Mouse (Mus musculus) midbrain, embryonic 10.5 days (tissue): ENCODE measurements around the gene Gjb5. TPM values are rescaled to one million over a fixed set of nuclear protein-coding genes. Genes with fewer than 3 reads are reported as not detected.

Source experiments
- DNase-seq: peaks from one replicate; pipeline ENCODE4 v3.0.0-alpha.2; 2017; ENCODE audit warnings: low spot score
- H3K27ac ChIP-seq: fragments of 300-500 bp; sonication (generic); replicated peaks from 2 replicates; pipeline ENCODE4 v1.5.1; 2016; ENCODE audit warnings: mild to moderate bottlenecking
- H3K27me3 ChIP-seq: fragments of 300-500 bp; sonication (generic); 2 replicates; pipeline ENCODE4 v1.6.1; 2016; ENCODE audit warnings: low read depth, mild to moderate bottlenecking; ENCODE audit not compliant: poor library complexity, severe bottlenecking
- H3K36me3 ChIP-seq: fragments of 300-500 bp; sonication (generic); 2 replicates; pipeline ENCODE4 v1.6.1; 2016; ENCODE audit warnings: mild to moderate bottlenecking, moderate library complexity
- H3K4me1 ChIP-seq: fragments of 300-500 bp; sonication (generic); 2 replicates; pipeline ENCODE4 v1.6.1; 2016
- H3K4me3 ChIP-seq: fragments of 300-500 bp; sonication (generic); 2 replicates; pipeline ENCODE4 v1.5.1; 2016; ENCODE audit warnings: mild to moderate bottlenecking, moderate library complexity
- H3K9me3 ChIP-seq: fragments of 300-500 bp; sonication (generic); replicated peaks from 2 replicates; pipeline ENCODE4 v1.6.1; 2016; ENCODE audit warnings: mild to moderate bottlenecking
- WGBS: fragments of 180-500 bp; shearing (Covaris S2); methylation state at CpG from one replicate; pipeline ENCODE4 v1.1.7; 2016; 5-methylcytosine and 5-hydroxymethylcytosine counted together
- polyA plus RNA-seq: library from polyadenylated mRNA; unstranded; fragments of >200 nt; fragmentation: Nextera tagmentation; extraction: Ambion mirVana; gene quantifications from 2 replicates; pipeline ENCODE4 v1.2.1, GENCODE M21; 2016

Gjb5 gene
- polyA plus RNA-seq, 1 experiment from 2014 or later: 0.98 TPM

DNA sequence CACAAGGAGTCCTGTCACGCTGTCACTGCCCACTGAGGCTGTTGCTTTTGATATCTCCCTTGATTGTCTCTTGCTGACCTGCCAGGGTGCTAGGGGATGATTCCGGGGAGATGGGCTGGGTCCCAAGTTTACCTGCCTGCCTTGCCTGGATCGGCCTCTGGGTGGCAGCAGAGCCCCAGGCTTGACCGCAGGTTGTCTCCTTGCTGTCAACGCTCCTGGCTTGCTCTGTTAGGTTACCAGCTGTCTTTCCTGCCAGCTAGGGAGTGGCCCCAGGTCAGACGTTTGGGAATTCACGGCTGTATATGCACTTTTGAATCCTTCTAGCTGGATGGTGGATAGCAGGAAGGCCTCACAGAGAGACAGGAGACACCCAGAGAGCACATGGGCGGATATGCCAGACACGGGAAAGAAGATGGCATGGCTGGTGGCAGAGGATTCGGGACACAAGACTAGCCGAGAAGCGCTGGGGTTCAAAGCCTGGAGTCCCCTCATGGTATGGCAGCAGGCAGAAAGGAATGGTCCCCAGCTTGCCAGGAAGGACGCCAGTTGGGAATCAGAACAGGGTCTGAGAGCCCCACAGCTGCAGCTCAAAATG is 10.5 kb upstream of the Gjb5 start:
- no peak overlapping the region for H3K4me3 ChIP-seq

GRCm38 (mm10) chr4:127365834-127366233 is 7.9 kb upstream of the Gjb5 start:
- no peak for DNase-seq
- Histone ChIP-seq H3K4me1 (peaks cover 28% of the 10 kb centered on the region), H3K36me3 (no peaks in the 10 kb centered on the region), H3K4me3 (no peak overlapping the region), H3K27me3 (peaks cover 8% of the 10 kb centered on the region; the same call in 1 of the 2 replicates), H3K27ac (0 out of 2 replicates have a peak overlapping the region, but pooled peaks have one; percentile 20), H3K9me3 (no peaks in the 10 kb centered on the region)
- WGBS: 24% methylated on average over 4 of the region's 4 CpGs

More for the DNA sequence above, 10.5 kb upstream of the Gjb5 start:
- Histone ChIP-seq H3K9me3 (no peaks in the 10 kb centered on the region), H3K27ac (no peak overlapping the region), H3K4me1 (peaks cover 28% of the 10 kb centered on the region), H3K36me3 (no peaks in the 10 kb centered on the region), H3K27me3 (peaks cover 8% of the 10 kb centered on the region; the same call in 1 of the 2 replicates)
- peak; percentile 73 for DNase-seq
- 36% methylated on average over 13 of the region's 13 CpGs for WGBS

GRCm38 (mm10) chr4:127365433-127365832 is 7.5 kb upstream of the Gjb5 start:
- Histone ChIP-seq H3K36me3 (no peaks in the 10 kb centered on the region), H3K27ac (0 out of 2 replicates have a peak overlapping the region, but pooled peaks have one; percentile 20), H3K9me3 (no peaks in the 10 kb centered on the region), H3K4me3 (no peak overlapping the region), H3K27me3 (peaks cover 8% of the 10 kb centered on the region; the same call in 1 of the 2 replicates), H3K4me1 (peaks cover 28% of the 10 kb centered on the region)
- 12% methylated on average over 5 of the region's 5 CpGs for WGBS
- DNase-seq: no peak

- H3K9me3 ChIP-seq: no peaks in the 10 kb centered on the region
- 73% methylated on average over 6 of the region's 6 CpGs for WGBS
- no peak overlapping the region; the same call in 1 of the 2 replicates for H3K27ac ChIP-seq
- H3K27me3 ChIP-seq: peaks cover 11% of the 10 kb centered on the region
- no peak for DNase-seq
- no peaks in the 10 kb centered on the region for H3K36me3 ChIP-seq
- H3K4me3 ChIP-seq: no peak overlapping the region
- H3K4me1 ChIP-seq: peaks cover 35% of the 10 kb centered on the region
Measured at GRCm38 (mm10) chr4:127364431-127364830, 6.5 kb upstream of the Gjb5 start.

DNA sequence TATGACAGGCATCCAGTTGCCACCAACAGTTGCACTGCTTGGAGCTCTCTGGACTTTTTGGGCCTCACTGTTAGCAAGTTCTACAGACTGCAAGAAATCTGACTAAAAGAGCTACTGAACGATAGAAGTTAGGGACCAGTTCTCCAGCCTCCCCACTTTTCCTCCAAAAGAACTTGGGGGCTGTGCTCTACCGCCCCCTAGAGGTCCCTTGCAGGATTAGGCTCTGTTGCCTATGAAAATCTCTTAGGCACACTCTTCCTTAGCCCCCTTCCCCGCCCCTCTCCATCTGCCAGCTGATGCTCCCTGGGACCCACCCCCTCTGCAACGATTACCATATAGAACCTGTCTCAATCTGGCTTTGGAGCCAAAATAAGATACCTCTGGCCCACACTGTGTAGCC is 5.3 kb upstream of the Gjb5 start:
- no peaks in the 10 kb centered on the region for H3K9me3 ChIP-seq
- peaks cover 14% of the 10 kb centered on the region for H3K27me3 ChIP-seq
- no peak overlapping the region for H3K27ac ChIP-seq
- WGBS: 72% methylated on average over 4 of the region's 4 CpGs
- no peak for DNase-seq
- H3K4me3 ChIP-seq: no peak overlapping the region
- H3K36me3 ChIP-seq: no peaks in the 10 kb centered on the region
- H3K4me1 ChIP-seq: peaks cover 37% of the 10 kb centered on the region

GRCm38 (mm10) chr4:127362520-127362919 is 4.5 kb upstream of the Gjb5 start:
- Histone ChIP-seq H3K4me3 (no peak overlapping the region), H3K9me3 (no peaks in the 10 kb centered on the region), H3K27ac (no peak overlapping the region), H3K4me1 (peaks cover 44% of the 10 kb centered on the region), H3K27me3 (peaks cover 18% of the 10 kb centered on the region), H3K36me3 (no peaks in the 10 kb centered on the region)
- WGBS: 93% methylated on average over 3 of the region's 3 CpGs
- DNase-seq: no peak

DNA sequence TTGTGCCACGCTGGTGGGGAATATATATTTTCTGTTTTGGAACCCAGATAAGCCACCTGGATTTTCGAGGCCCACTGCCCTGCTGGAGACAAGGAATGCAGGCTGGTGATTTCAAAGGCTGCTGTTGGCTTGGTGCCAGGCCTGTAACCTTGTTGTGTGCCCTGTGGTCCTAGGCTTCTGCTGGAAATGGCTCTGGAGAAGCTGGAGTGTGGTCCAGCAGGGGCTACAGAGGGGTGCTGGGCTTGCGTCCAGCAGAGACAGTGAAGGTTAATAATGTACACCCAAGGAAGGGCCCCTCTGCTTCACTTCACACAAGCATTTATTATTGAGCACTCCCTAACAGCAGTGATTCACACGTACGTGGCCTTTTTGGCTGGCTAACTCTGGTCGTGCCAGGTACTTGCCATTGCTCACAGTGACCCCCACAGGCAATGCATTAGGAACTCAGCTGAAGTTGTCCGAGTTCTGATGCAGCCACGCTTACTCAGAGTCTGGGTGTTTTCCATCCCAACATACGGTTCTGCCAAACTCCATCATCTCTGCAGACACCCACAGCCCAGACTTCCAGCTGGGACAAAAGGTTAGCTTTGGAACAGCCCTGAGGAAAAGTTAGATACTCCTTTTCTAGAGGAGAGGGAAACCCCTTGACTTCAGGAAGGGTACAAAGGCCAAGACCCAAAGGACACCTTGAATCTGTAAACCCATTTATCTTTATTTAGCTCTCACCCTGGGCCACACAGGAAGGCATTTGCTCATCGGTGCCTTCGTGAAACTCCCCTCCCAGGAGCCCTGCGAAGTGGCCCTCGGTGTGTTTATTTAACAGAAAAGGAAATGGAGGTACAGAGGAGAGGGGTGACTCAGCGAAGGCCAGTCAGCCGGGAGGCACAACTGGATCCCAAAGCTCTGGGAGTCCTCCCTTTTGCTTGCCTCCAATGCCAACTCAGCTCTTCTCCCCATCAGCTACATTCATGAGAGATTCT is 3.2 kb downstream of the Gjb5 start:
- DNase-seq: no peak
- Histone ChIP-seq H3K27ac (no peak overlapping the region), H3K27me3 (peaks cover 20% of the 10 kb centered on the region), H3K9me3 (no peaks in the 10 kb centered on the region), H3K4me1 (peaks cover 33% of the 10 kb centered on the region), H3K36me3 (no peaks in the 10 kb centered on the region), H3K4me3 (no peak overlapping the region)
- 86% methylated on average over 15 of the region's 15 CpGs for WGBS

DNA sequence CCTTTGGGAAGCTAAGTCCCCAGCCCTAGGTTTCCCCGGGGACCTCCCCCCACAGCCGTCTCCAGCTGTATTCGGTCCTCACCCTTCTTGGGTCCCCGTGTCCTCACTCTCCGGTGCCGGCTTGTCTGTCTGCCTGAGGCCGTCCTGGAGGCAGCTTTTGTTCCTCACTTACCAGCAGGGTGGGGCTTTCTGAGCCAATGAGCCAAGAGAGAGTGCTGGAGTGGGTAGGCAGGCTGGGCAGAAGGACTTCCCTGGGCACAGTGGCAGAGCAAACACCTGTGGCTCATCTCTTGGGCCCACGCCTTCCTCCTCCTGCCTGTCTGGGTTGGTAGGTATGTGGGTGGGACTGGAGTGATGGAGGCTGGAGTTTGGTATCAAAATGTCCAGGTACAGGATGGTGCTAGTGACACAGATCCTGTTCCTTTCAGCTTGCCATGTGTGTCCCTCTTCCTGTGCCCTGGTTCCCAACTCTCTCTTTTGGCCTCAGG is 4.0 kb downstream of the Gjb5 start, which contains the start of gene Gjb4:
Gjb4 (minus strand) TSS at position 131 of the 488 bp plus-strand sequence.
- peaks cover 13% of the 10 kb centered on the region for H3K27me3 ChIP-seq
- no peaks in the 10 kb centered on the region for H3K9me3 ChIP-seq
- H3K36me3 ChIP-seq: no peaks in the 10 kb centered on the region
- H3K4me3 ChIP-seq: no peak within 1 kb of the TSS
- H3K27ac ChIP-seq: peak within 1 kb of the TSS; percentile 38
- peaks cover 29% of the 10 kb centered on the region for H3K4me1 ChIP-seq
- no peak for DNase-seq
- WGBS: 53% methylated on average over 8 of the region's 8 CpGs

DNA sequence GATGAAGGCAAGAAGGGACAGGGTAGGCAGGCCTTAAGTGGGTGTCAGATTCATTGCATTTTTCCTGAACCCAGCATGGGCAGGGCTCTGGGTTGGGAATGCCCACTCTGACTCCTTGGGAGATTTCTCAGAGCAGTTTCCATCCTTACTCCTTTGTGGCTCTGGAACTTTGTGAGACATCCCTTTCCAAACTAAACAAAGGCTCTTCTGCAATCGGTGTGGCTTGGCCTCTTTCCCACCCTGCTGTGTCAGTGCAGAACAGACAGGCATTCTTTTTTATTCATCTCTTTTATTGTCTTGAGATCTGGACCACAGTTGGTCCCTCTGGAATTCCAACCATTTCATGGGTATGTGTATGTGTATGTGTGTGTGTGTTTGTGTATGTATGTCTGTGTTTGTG is 5.4 kb downstream of the Gjb5 start:
- Histone ChIP-seq H3K27me3 (peaks cover 2% of the 10 kb centered on the region; the same call in 1 of the 2 replicates), H3K27ac (no peak overlapping the region; the same call in 1 of the 2 replicates)

GRCm38 (mm10) chr4:127349560-127350300 is 8.3 kb downstream of the Gjb5 start:
- 69% methylated on average over 4 of the region's 4 CpGs for WGBS

More for the DNA sequence above, 5.4 kb downstream of the Gjb5 start:
- Histone ChIP-seq H3K36me3 (no peaks in the 10 kb centered on the region), H3K9me3 (no peaks in the 10 kb centered on the region), H3K4me3 (no peak overlapping the region), H3K4me1 (peaks cover 18% of the 10 kb centered on the region)
- 50% methylated on average over 1 of the region's 1 CpGs for WGBS
- no peak for DNase-seq

DNA sequence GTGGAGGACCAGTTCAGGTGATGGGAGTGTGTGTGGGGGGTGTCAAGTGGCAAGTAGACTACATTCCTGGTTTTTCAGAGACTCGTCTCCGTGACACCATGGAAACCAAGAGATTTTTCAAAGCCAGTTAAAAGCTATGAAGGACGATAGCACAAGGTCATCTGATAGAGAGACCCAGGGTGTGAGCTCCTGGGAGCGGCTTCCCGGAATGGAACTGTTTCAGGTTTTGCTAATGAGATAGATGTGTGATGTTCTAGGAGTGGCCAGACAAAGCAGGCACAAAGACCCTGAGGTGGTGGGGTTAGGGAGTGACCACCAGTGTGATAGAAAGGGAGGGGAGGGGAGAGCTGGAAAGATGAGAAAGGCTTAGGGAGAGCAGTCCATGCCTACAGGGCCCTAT is 13.0 kb downstream of the Gjb5 start:
- Histone ChIP-seq H3K9me3 (no peaks in the 10 kb centered on the region), H3K4me3 (no peak overlapping the region), H3K4me1 (no peaks in the 10 kb centered on the region), H3K27me3 (no peaks in the 10 kb centered on the region), H3K36me3 (no peaks in the 10 kb centered on the region), H3K27ac (no peak overlapping the region)
- WGBS: 89% methylated on average over 5 of the region's 5 CpGs
- DNase-seq: no peak

More at GRCm38 (mm10) chr4:127349560-127350300, 8.3 kb downstream of the Gjb5 start:
- no peaks in the 10 kb centered on the region for H3K9me3 ChIP-seq
- H3K4me1 ChIP-seq: peaks cover 9% of the 10 kb centered on the region
- no peak overlapping the region for H3K27ac ChIP-seq
- no peak overlapping the region for H3K4me3 ChIP-seq
- no peaks in the 10 kb centered on the region for H3K27me3 ChIP-seq
- H3K36me3 ChIP-seq: no peaks in the 10 kb centered on the region
- DNase-seq: no peak

DNA sequence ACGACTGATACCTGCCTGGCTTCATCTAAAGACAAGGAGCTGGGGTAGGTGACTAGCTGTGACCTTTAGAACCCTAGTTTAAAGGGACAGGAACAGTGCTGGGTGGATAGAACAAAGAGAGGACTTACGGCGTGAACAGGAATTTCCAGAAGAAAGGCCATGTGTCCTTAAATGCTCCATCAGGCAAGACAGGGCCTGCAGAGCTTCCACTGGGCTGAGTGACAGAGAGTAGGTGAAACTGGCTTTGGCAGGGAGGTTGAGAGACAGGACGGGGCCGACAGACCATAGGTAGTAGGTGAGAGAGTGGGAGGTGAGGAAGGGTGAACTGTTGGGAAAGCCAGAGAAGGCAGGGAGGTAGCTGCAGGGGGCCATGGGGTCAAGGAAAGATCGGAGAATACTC is 16.6 kb downstream of the Gjb5 start:
- H3K36me3 ChIP-seq: no peaks in the 10 kb centered on the region
- H3K27ac ChIP-seq: no peak overlapping the region
- DNase-seq: no peak
- H3K9me3 ChIP-seq: no peaks in the 10 kb centered on the region
- no peak overlapping the region for H3K4me3 ChIP-seq
- no peaks in the 10 kb centered on the region for H3K27me3 ChIP-seq
- WGBS: 75% methylated on average over 6 of the region's 6 CpGs
- no peaks in the 10 kb centered on the region for H3K4me1 ChIP-seq
